Mouse (Mus musculus): Measurements from ENCODE around the gene Cacna1e.

GRCm38 (mm10) chr1:154529666-154530065 is 354.6 kb downstream of the Cacna1e start:
- TF ChIP-seq CTCF (IDR thresholded peaks at IDR 0.05; ENCODE audit: low read depth, low read length) (no peak), TAL1 (conservative IDR thresholded peaks at IDR 0.05; ENCODE audit: low read depth, low read length) (no peak), GATA1 (IDR thresholded peaks at IDR 0.05; ENCODE audit: borderline replicate concordance, low read length) (no peak)
